Mouse (Mus musculus): ENCODE measurements around the gene AC153137.1. TPM values are rescaled to one million over a fixed set of nuclear protein-coding genes. Genes with fewer than 3 reads are reported as not detected.

Gene AC153137.1
- polyA plus RNA-seq, 1 experiment from 2014 or later = not detected

- 28% methylated on average over 5 of the region's 5 CpGs for WGBS
Measured at GRCm38 (mm10) chr1:30950456-30950835, 27.3 kb downstream of the AC153137.1 start.

GRCm38 (mm10) chr1:30949710-30950455 is 27.9 kb downstream of the AC153137.1 start:
- peak; percentile 99 for DNase-seq
- peak overlapping the region; percentile 98 for H3K9ac ChIP-seq
- peak; percentile 22; the same call in 1 of the 2 replicates for TF ChIP-seq CTCF (IDR thresholded peaks at IDR 0.05; ENCODE audit: low read depth)
- H3K9me3 ChIP-seq (ENCODE audit: low read depth, low read length) = no peaks in the 10 kb centered on the region
- no peaks in the 10 kb centered on the region for H3K27me3 ChIP-seq (ENCODE audit: insufficient read depth, low read length)
- H3K36me3 ChIP-seq (ENCODE audit: insufficient read depth) = peaks cover 9% of the 10 kb centered on the region
- WGBS = under 1% methylated on average over 65 of the region's 66 CpGs
- peak; percentile 98 for ATAC-seq (ENCODE audit: insufficient read depth)
- 0 out of 2 replicates have a peak, but pooled peaks cover 2% of the 10 kb centered on the region for H3K4me1 ChIP-seq (ENCODE audit: insufficient read depth)
- H3K27ac ChIP-seq (ENCODE audit: low read depth) = peak overlapping the region; percentile 100
- H3K4me3 ChIP-seq (ENCODE audit: low read depth, low read length) = peak overlapping the region; percentile 88
- H3K4me2 ChIP-seq = peak overlapping the region; percentile 67

More at GRCm38 (mm10) chr1:30950456-30950835, 27.3 kb downstream of the AC153137.1 start:
- Histone ChIP-seq H3K27me3 (ENCODE audit: insufficient read depth, low read length) (no peaks in the 10 kb centered on the region), H3K9me3 (ENCODE audit: low read depth, low read length) (no peaks in the 10 kb centered on the region), H3K4me1 (ENCODE audit: insufficient read depth) (0 out of 2 replicates have a peak, but pooled peaks cover 2% of the 10 kb centered on the region), H3K27ac (ENCODE audit: low read depth) (peak overlapping the region; percentile 100), H3K4me2 (peak overlapping the region; percentile 67), H3K4me3 (ENCODE audit: low read depth, low read length) (peak overlapping the region; percentile 88), H3K36me3 (ENCODE audit: insufficient read depth) (peaks cover 4% of the 10 kb centered on the region), H3K9ac (peak overlapping the region; percentile 98)
- DNase-seq = no peak
- no peak for ATAC-seq (ENCODE audit: insufficient read depth)
- TF ChIP-seq CTCF (IDR thresholded peaks at IDR 0.05; ENCODE audit: low read depth) = no peak

- Histone ChIP-seq H3K4me3 (ENCODE audit: low read depth, low read length) (peak overlapping the region; percentile 88), H3K4me2 (peak overlapping the region; percentile 67), H3K9me3 (ENCODE audit: low read depth, low read length) (no peaks in the 10 kb centered on the region), H3K27ac (ENCODE audit: low read depth) (peak overlapping the region; percentile 100), H3K36me3 (ENCODE audit: insufficient read depth) (peaks cover 17% of the 10 kb centered on the region), H3K9ac (peak overlapping the region; percentile 98), H3K27me3 (ENCODE audit: insufficient read depth, low read length) (no peaks in the 10 kb centered on the region), H3K4me1 (ENCODE audit: insufficient read depth) (0 out of 2 replicates have a peak, but pooled peaks cover 2% of the 10 kb centered on the region)
- no peak for TF ChIP-seq CTCF (IDR thresholded peaks at IDR 0.05; ENCODE audit: low read depth)
- DNase-seq (peak; percentile 73), ATAC-seq (ENCODE audit: insufficient read depth) (peak; percentile 64)
- under 1% methylated on average over 82 of the region's 85 CpGs for WGBS
Measured at GRCm38 (mm10) chr1:30948950-30949639, 28.7 kb downstream of the AC153137.1 start.

- Histone ChIP-seq H3K36me3 (ENCODE audit: insufficient read depth) (peaks cover 24% of the 10 kb centered on the region), H3K9ac (peak overlapping the region; percentile 98), H3K9me3 (ENCODE audit: low read depth, low read length) (no peaks in the 10 kb centered on the region), H3K4me2 (peak overlapping the region; percentile 67), H3K27me3 (ENCODE audit: insufficient read depth, low read length) (no peaks in the 10 kb centered on the region), H3K27ac (ENCODE audit: low read depth) (peak overlapping the region; percentile 100), H3K4me3 (ENCODE audit: low read depth, low read length) (peak overlapping the region; percentile 88), H3K4me1 (ENCODE audit: insufficient read depth) (0 out of 2 replicates have a peak, but pooled peaks cover 2% of the 10 kb centered on the region)
- DNase-seq (peak; percentile 84), ATAC-seq (ENCODE audit: insufficient read depth) (no peak)
- WGBS = 1% methylated on average over 16 of the region's 16 CpGs
- TF ChIP-seq CTCF (IDR thresholded peaks at IDR 0.05; ENCODE audit: low read depth) = peak; percentile 47; the same call in 1 of the 2 replicates
Measured at GRCm38 (mm10) chr1:30948361-30948949, 29.3 kb downstream of the AC153137.1 start.

- H3K9me3 ChIP-seq (ENCODE audit: low read depth, low read length) = no peaks in the 10 kb centered on the region
- WGBS = 87% methylated on average over 6 of the region's 6 CpGs
- DNase-seq = no peak
- no peak overlapping the region for H3K27ac ChIP-seq (ENCODE audit: low read depth)
- no peak overlapping the region for H3K4me3 ChIP-seq (ENCODE audit: low read depth, low read length)
- no peak overlapping the region for H3K4me2 ChIP-seq
- H3K27me3 ChIP-seq (ENCODE audit: insufficient read depth, low read length) = no peaks in the 10 kb centered on the region
- TF ChIP-seq CTCF (IDR thresholded peaks at IDR 0.05; ENCODE audit: low read depth) = no peak
- H3K4me1 ChIP-seq (ENCODE audit: insufficient read depth) = no peaks in the 10 kb centered on the region
- no peak for ATAC-seq (ENCODE audit: insufficient read depth)
- H3K9ac ChIP-seq = no peak overlapping the region
- peaks cover 35% of the 10 kb centered on the region for H3K36me3 ChIP-seq (ENCODE audit: insufficient read depth)
Measured at GRCm38 (mm10) chr1:30945136-30945535, 32.6 kb downstream of the AC153137.1 start.

GRCm38 (mm10) chr1:30940571-30940970 is 37.2 kb downstream of the AC153137.1 start:
- no peak for TF ChIP-seq CTCF (IDR thresholded peaks at IDR 0.05; ENCODE audit: low read depth)
- Histone ChIP-seq H3K36me3 (ENCODE audit: insufficient read depth) (peaks cover 31% of the 10 kb centered on the region), H3K9ac (no peak overlapping the region), H3K27ac (ENCODE audit: low read depth) (no peak overlapping the region), H3K4me3 (ENCODE audit: low read depth, low read length) (no peak overlapping the region), H3K4me2 (no peak overlapping the region), H3K9me3 (ENCODE audit: low read depth, low read length) (no peaks in the 10 kb centered on the region), H3K4me1 (ENCODE audit: insufficient read depth) (no peaks in the 10 kb centered on the region), H3K27me3 (ENCODE audit: insufficient read depth, low read length) (no peaks in the 10 kb centered on the region)
- ATAC-seq (ENCODE audit: insufficient read depth) (no peak; the same call in 1 of the 2 replicates), DNase-seq (no peak)
- WGBS = 77% methylated on average over 3 of the region's 3 CpGs

All from lung, embryonic 14.5 days (tissue).